Mouse (Mus musculus) mouse trophoblast stem cell (cell line): ENCODE data around the gene Ovol2.
"Not testable (repeated sequence)": the region's sequence is repeated elsewhere in the genome, so short reads cannot be mapped to it uniquely, and the experiment has no call there.

Experiments used
- in situ Hi-C, 2 experiments: fragments of 300-500 bp; cut with MseI, MboI; formaldehyde crosslinking; loops; 2 replicates in 1 of 2; 3 replicates in 1 of 2; pipeline ENCODE4 v1.15.1; 2025

Gene Ovol2

GRCm38 (mm10) chr2:144331401-144332302 is at the start of gene Ovol2:
TSS of gene Ovol2 (minus strand) at chr2:144332146.
- in situ Hi-C loops: no loop called here

GRCm38 (mm10) chr2:144381741-144382140 is 49.8 kb upstream of the Ovol2 start:
- in situ Hi-C loops: no loop called here

- in situ Hi-C loops: no loop called here
Measured at GRCm38 (mm10) chr2:144381293-144381692, 49.3 kb upstream of the Ovol2 start.

- in situ Hi-C loops: no loop called here
Measured at GRCm38 (mm10) chr2:144375063-144375703, 43.2 kb upstream of the Ovol2 start.

GRCm38 (mm10) chr2:144373063-144373462 is 41.1 kb upstream of the Ovol2 start:
- in situ Hi-C loops: no loop called here

GRCm38 (mm10) chr2:144371566-144371965 is 39.6 kb upstream of the Ovol2 start:
- in situ Hi-C loops: no loop called here

GRCm38 (mm10) chr2:144369511-144369910 is 37.6 kb upstream of the Ovol2 start:
- in situ Hi-C loops: no loop called here

- in situ Hi-C loops: no loop called here
Measured at GRCm38 (mm10) chr2:144369020-144369421, 37.1 kb upstream of the Ovol2 start.

GRCm38 (mm10) chr2:144368400-144369019 is 36.6 kb upstream of the Ovol2 start, which contains the start of the genes Kat14 and Pet117:
TSS of gene Kat14 (plus strand) at chr2:144368983.
TSS of gene Pet117 (plus strand) at chr2:144368996.
- in situ Hi-C loops: no loop called here

- in situ Hi-C loops: loop anchor here (5.0 to 10.0 kb wide), 2 partner anchors 92 to 99 kb away; no protein-coding TSS in a partner anchor
Measured at GRCm38 (mm10) chr2:144352843-144353242, 20.9 kb upstream of the Ovol2 start.

- in situ Hi-C loops: no loop called here
Measured at GRCm38 (mm10) chr2:144348525-144348924, 16.6 kb upstream of the Ovol2 start.

GRCm38 (mm10) chr2:144343158-144343557 is 11.2 kb upstream of the Ovol2 start:
- in situ Hi-C loops: no loop called here

GRCm38 (mm10) chr2:144338149-144338548 is 6.2 kb upstream of the Ovol2 start:
- in situ Hi-C loops: not testable (repeated sequence)

GRCm38 (mm10) chr2:144337701-144338100 is 5.8 kb upstream of the Ovol2 start:
- in situ Hi-C loops: no loop called here

GRCm38 (mm10) chr2:144337230-144337629 is 5.3 kb upstream of the Ovol2 start:
- in situ Hi-C loops: no loop called here

GRCm38 (mm10) chr2:144333138-144333842 is 1.3 kb upstream of the Ovol2 start:
- in situ Hi-C loops: no loop called here

GRCm38 (mm10) chr2:144332486-144332885 is 540 bp upstream of the Ovol2 start:
- in situ Hi-C loops: no loop called here

GRCm38 (mm10) chr2:144330960-144331371 is 980 bp downstream of the Ovol2 start:
- in situ Hi-C loops: no loop called here

GRCm38 (mm10) chr2:144330352-144330959 is 1.5 kb downstream of the Ovol2 start:
- in situ Hi-C loops: no loop called here

GRCm38 (mm10) chr2:144329937-144330336 is 2.0 kb downstream of the Ovol2 start:
- in situ Hi-C loops: no loop called here

GRCm38 (mm10) chr2:144329451-144329850 is 2.5 kb downstream of the Ovol2 start:
- in situ Hi-C loops: no loop called here
